Mouse (Mus musculus) embryonic facial prominence, embryonic 14.5 days (tissue): ENCODE data around the gene Eif1ad. TPM values are rescaled to one million over a fixed set of nuclear protein-coding genes. Genes with fewer than 3 reads are reported as not detected.
A peak's percentile ranks its signal among the peaks of the same experiment; 100 is the strongest.
"Not testable (repeated sequence)": the region's sequence is repeated elsewhere in the genome, so short reads cannot be mapped to it uniquely, and the experiment has no call there.

Source experiments
- ATAC-seq: fragments of 200-750 bp; cut with Nextera tagmentation; 2 replicates; pipeline ENCODE4 v1.8.0; 2017; ENCODE audit warnings: low read depth, moderate number of reproducible peaks, moderate TSS enrichment
- DNase-seq: peaks from one replicate; pipeline ENCODE4 v3.0.0-alpha.2; 2015; ENCODE audit warnings: low spot score
- H3K27ac ChIP-seq: fragments of 300-500 bp; sonication (generic); replicated peaks from 2 replicates; pipeline ENCODE4 v1.5.1; 2014; ENCODE audit warnings: low read depth, mild to moderate bottlenecking, low read length, moderate library complexity
- H3K27me3 ChIP-seq: fragments of 300-500 bp; sonication (generic); replicated peaks from 2 replicates; pipeline ENCODE4 v1.6.1; 2014; ENCODE audit warnings: low read length; ENCODE audit not compliant: control insufficient read depth, insufficient read depth
- H3K36me3 ChIP-seq: fragments of 300-500 bp; sonication (generic); 2 replicates; pipeline ENCODE4 v1.6.1; 2014; ENCODE audit warnings: low read length, mixed read lengths; ENCODE audit not compliant: control insufficient read depth, insufficient read depth
- H3K4me1 ChIP-seq: fragments of 300-500 bp; sonication (generic); 2 replicates; pipeline ENCODE4 v1.6.1; 2014; ENCODE audit warnings: antibody characterized with exemption, low read length; ENCODE audit not compliant: control insufficient read depth, insufficient read depth
- H3K4me2 ChIP-seq: fragments of 300-500 bp; sonication (generic); 2 replicates; pipeline ENCODE4 v1.6.1; 2014; ENCODE audit warnings: low read depth, mild to moderate bottlenecking, low read length, moderate library complexity, mixed read lengths
- H3K4me3 ChIP-seq: fragments of 300-500 bp; sonication (generic); 2 replicates; pipeline ENCODE4 v1.5.1; 2014; ENCODE audit warnings: low read depth, mild to moderate bottlenecking, low read length
- H3K9ac ChIP-seq: fragments of 300-500 bp; sonication (generic); 2 replicates; pipeline ENCODE4 v1.6.1; 2014; ENCODE audit warnings: low read depth, mild to moderate bottlenecking, low read length, moderate library complexity, mixed read lengths
- H3K9me3 ChIP-seq: fragments of 300-500 bp; sonication (generic); 2 replicates; pipeline ENCODE4 v1.6.1; 2016; ENCODE audit warnings: low read length; ENCODE audit not compliant: control insufficient read depth
- whole genome bisulfite sequencing: fragments of 180-500 bp; shearing (Covaris S2); extraction: QIAGEN DNeasy Blood & Tissue Kit; methylation state at CpG from one replicate; pipeline ENCODE4 v1.1.7; 2014; 5-methylcytosine and 5-hydroxymethylcytosine counted together
- polyA plus RNA-seq: library from polyadenylated mRNA; unstranded; fragments of >200 nt; fragmentation: Nextera tagmentation; extraction: Ambion mirVana; gene quantifications from 2 replicates; pipeline ENCODE4 v1.2.1, GENCODE M21; 2014

The Eif1ad gene
- polyA plus RNA-seq, 1 experiment from 2014 or later, result 35.0 TPM

- Histone ChIP-seq H3K9me3 (no peaks in the 10 kb centered on the region), H3K4me1 (0 out of 2 replicates have a peak, but pooled peaks cover 4% of the 10 kb centered on the region), H3K4me2 (no peak overlapping the region), H3K9ac (no peak overlapping the region), H3K4me3 (no peak overlapping the region), H3K27me3 (no peaks in the 10 kb centered on the region), H3K27ac (no peak overlapping the region), H3K36me3 (no peaks in the 10 kb centered on the region)
- no peak for DNase-seq
- no peak for ATAC-seq
- WGBS, result 75% methylated on average over 5 of the region's 6 CpGs
Observed at GRCm38 (mm10) chr19:5348064-5348463, 18.5 kb upstream of the Eif1ad start.

- no peaks in the 10 kb centered on the region for H3K27me3 ChIP-seq
- 5% methylated on average over 25 of the region's 34 CpGs for WGBS
- no peak overlapping the region for H3K27ac ChIP-seq
- peak overlapping the region; percentile 68 for H3K4me2 ChIP-seq
- H3K4me3 ChIP-seq, result peak overlapping the region; percentile 38
- H3K9me3 ChIP-seq, result no peaks in the 10 kb centered on the region
- ATAC-seq (peak; percentile 41), DNase-seq (peak; percentile 63)
- H3K9ac ChIP-seq, result peak overlapping the region; percentile 62
- H3K4me1 ChIP-seq, result 0 out of 2 replicates have a peak, but pooled peaks cover 4% of the 10 kb centered on the region
- no peaks in the 10 kb centered on the region for H3K36me3 ChIP-seq
Observed at GRCm38 (mm10) chr19:5348526-5349501, 17.7 kb upstream of the Eif1ad start.

- H3K27ac ChIP-seq, H3K4me1 ChIP-seq, H3K27me3 ChIP-seq, ATAC-seq, DNase-seq, H3K36me3 ChIP-seq, H3K9me3 ChIP-seq: not testable (repeated sequence)
- 59% methylated on average over 6 of the region's 6 CpGs for WGBS
- peak within 1 kb of the TSS; percentile 38 for H3K4me3 ChIP-seq
- H3K9ac ChIP-seq, result peak within 1 kb of the TSS; percentile 62
- peak within 1 kb of the TSS; percentile 68 for H3K4me2 ChIP-seq
Observed at GRCm38 (mm10) chr19:5349502-5349873, 17.1 kb upstream of the Eif1ad start, which contains the start of gene Cst6. Cst6 (minus strand) TSS chr19:5349574.

GRCm38 (mm10) chr19:5353609-5354008, 12.9 kb upstream of the Eif1ad start:
- DNase-seq (no peak), ATAC-seq (no peak)
- WGBS, result 79% methylated on average over 2 of the region's 2 CpGs
- Histone ChIP-seq H3K27me3 (no peaks in the 10 kb centered on the region), H3K4me1 (0 out of 2 replicates have a peak, but pooled peaks cover 4% of the 10 kb centered on the region), H3K4me2 (no peak overlapping the region), H3K36me3 (no peaks in the 10 kb centered on the region), H3K9ac (no peak overlapping the region), H3K27ac (no peak overlapping the region), H3K4me3 (no peak overlapping the region), H3K9me3 (no peaks in the 10 kb centered on the region)

- Histone ChIP-seq H3K27me3 (no peaks in the 10 kb centered on the region), H3K36me3 (no peaks in the 10 kb centered on the region), H3K9ac (no peak overlapping the region), H3K4me1 (no peaks in the 10 kb centered on the region), H3K27ac (no peak overlapping the region), H3K4me3 (no peak overlapping the region), H3K9me3 (no peaks in the 10 kb centered on the region), H3K4me2 (no peak overlapping the region)
- DNase-seq, result no peak
- WGBS, result no CpG with 5 or more reads among the region's 1 CpGs
- ATAC-seq, result no peak
Observed at GRCm38 (mm10) chr19:5356080-5356479, 10.5 kb upstream of the Eif1ad start.

GRCm38 (mm10) chr19:5362186-5362585, 4.4 kb upstream of the Eif1ad start:
- no peaks in the 10 kb centered on the region for H3K9me3 ChIP-seq
- H3K36me3 ChIP-seq, result peaks cover 15% of the 10 kb centered on the region
- no peak overlapping the region for H3K4me3 ChIP-seq
- no peak overlapping the region for H3K4me2 ChIP-seq
- 83% methylated on average over 2 of the region's 2 CpGs for WGBS
- no peak for DNase-seq
- ATAC-seq, result no peak
- H3K27ac ChIP-seq, result no peak overlapping the region
- no peaks in the 10 kb centered on the region for H3K27me3 ChIP-seq
- H3K4me1 ChIP-seq, result peaks cover 6% of the 10 kb centered on the region
- no peak overlapping the region for H3K9ac ChIP-seq

GRCm38 (mm10) chr19:5364124-5364523, 2.4 kb upstream of the Eif1ad start:
- Histone ChIP-seq H3K4me3 (no peak overlapping the region), H3K9ac (no peak overlapping the region), H3K4me2 (no peak overlapping the region), H3K9me3 (no peaks in the 10 kb centered on the region), H3K4me1 (peaks cover 13% of the 10 kb centered on the region), H3K36me3 (peaks cover 26% of the 10 kb centered on the region), H3K27ac (no peak overlapping the region), H3K27me3 (no peaks in the 10 kb centered on the region)
- DNase-seq, result no peak
- 90% methylated on average over 2 of the region's 2 CpGs for WGBS
- ATAC-seq, result no peak

GRCm38 (mm10) chr19:5365751-5366150, 790 bp upstream of the Eif1ad start:
- WGBS, result 19% methylated on average over 11 of the region's 11 CpGs
- DNase-seq (no peak), ATAC-seq (no peak)
- Histone ChIP-seq H3K36me3 (peaks cover 43% of the 10 kb centered on the region), H3K4me2 (peak overlapping the region; percentile 95), H3K4me3 (peak overlapping the region; percentile 97), H3K9me3 (no peaks in the 10 kb centered on the region), H3K4me1 (peaks cover 13% of the 10 kb centered on the region), H3K9ac (peak overlapping the region; percentile 83), H3K27me3 (no peaks in the 10 kb centered on the region), H3K27ac (peak overlapping the region; percentile 94)
